Mouse (Mus musculus): ENCODE measurements around the gene Adcy2.

DNA sequence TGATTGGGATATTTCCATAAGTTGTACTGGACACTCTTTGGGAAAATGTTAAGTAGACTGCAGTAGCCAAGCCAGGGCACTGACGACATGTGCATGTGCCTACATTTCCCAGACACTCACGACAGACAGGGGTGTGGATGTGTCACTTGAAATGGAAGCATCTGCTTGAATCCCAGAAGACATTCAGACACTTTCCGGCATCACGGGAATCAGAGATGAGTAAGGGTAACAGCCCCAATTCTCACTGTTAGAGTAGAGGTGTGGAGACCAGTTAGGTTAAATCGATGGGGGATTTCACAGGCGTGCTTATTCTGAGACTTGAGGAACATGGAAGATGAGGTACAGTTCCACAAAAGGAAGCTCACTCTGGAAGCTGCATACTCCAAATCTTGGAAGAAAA is 130.6 kb downstream of the Adcy2 start:
- TF ChIP-seq POLR2A (IDR thresholded peaks at IDR 0.05; ENCODE audit: borderline replicate concordance, control insufficient read depth, low read depth, low read length) (no peak), CTCF (IDR thresholded peaks at IDR 0.05; ENCODE audit: control insufficient read depth, insufficient read depth, low read length) (no peak)

All from bone marrow, adult 2 months (tissue).